Comparison of ENCODE assay signal across 11 mouse cellular contexts in the genomic region with DNA sequence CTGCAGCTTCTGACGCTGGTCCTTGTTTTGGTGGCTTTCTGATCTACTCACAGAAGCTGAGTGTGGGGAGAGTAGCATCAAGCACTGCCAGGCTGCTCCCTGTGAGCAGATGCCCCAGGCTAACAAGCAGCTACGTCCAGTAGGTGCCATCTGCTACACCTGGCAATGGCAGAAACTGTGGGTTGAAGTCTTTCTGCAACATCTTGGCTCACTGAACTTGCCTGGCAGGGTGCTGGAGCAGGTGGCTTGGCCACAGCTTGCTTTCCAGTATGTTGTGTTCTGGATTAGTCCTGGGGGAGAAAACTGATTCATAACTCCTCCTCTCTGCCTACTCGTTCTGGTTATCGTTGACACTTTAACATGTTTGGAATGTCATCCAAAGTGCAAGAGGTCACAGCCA.
DNase-seq lines count a peak whose midpoint lies in the region; ATAC-seq and TF ChIP-seq lines count a peak whose summit lies in the region.
"Had no signal": no experiment of that assay in that cellular context is flagged by ENCODE, and none has a peak within 500 bp of the region (broad histone marks: within the 10 kb centered on the region; RNA-seq: fewer than 3 reads in every experiment).

No protein-coding gene starts in this region.

- no peaks in the 10 kb centered on the region for H3K36me3 ChIP-seq in myocyte (ENCODE audit: control insufficient read depth, insufficient read depth)
- H3K36me3 ChIP-seq in neural tube, embryonic 15.5 days: no peaks in the 10 kb centered on the region
- H3K36me3 ChIP-seq: limb, embryonic 10.5 days had no signal

- H3K9ac ChIP-seq in neural tube, embryonic 15.5 days (replicated peaks): no peak overlapping the region

- no peak overlapping the region for H3K27ac ChIP-seq in gastrocnemius, adult 2 months
- no peak overlapping the region for H3K27ac ChIP-seq in neural tube, embryonic 15.5 days (replicated peaks)
- H3K27ac ChIP-seq: limb, embryonic 10.5 days had no signal

- H3K4me3 ChIP-seq in gastrocnemius, adult 2 months: no peak overlapping the region
- no peak overlapping the region for H3K4me3 ChIP-seq in myocyte
- H3K4me3 ChIP-seq in neural tube, embryonic 15.5 days (replicated peaks): no peak overlapping the region
- H3K4me3 ChIP-seq: limb, embryonic 10.5 days had no signal

- H3K4me2 ChIP-seq in myocyte (ENCODE audit: low read depth): no peak overlapping the region
- H3K4me2 ChIP-seq in neural tube, embryonic 15.5 days: no peak overlapping the region

- H3K9me3 ChIP-seq in neural tube, embryonic 15.5 days (replicated peaks): no peaks in the 10 kb centered on the region
- H3K9me3 ChIP-seq: limb, embryonic 10.5 days had no signal

- H3K4me1 ChIP-seq in neural tube, embryonic 15.5 days: no peaks in the 10 kb centered on the region
- H3K4me1 ChIP-seq: limb, embryonic 10.5 days had no signal

- H3K27me3 ChIP-seq in myocyte (ENCODE audit: control insufficient read depth, insufficient read depth, insufficient read length): no peaks in the 10 kb centered on the region
- H3K27me3 ChIP-seq in neural tube, embryonic 15.5 days (replicated peaks): no peaks in the 10 kb centered on the region

- no peaks in the 10 kb centered on the region for H3K79me2 ChIP-seq in myocyte (ENCODE audit: control insufficient read depth, insufficient read depth)

- no peak for TF ChIP-seq POLR2A in myocyte (IDR thresholded peaks at IDR 0.05; ENCODE audit: insufficient read length, low read depth)

- TF ChIP-seq CTCF in gastrocnemius, adult 2 months (IDR thresholded peaks at IDR 0.05): no peak

- no peak overlapping the region for H3ac ChIP-seq in myocyte (ENCODE audit: control insufficient read depth, insufficient read length)

- intact Hi-C loops in gastrocnemius, adult 2 months (cut with DNase I): no loop called here

- no peak for ATAC-seq in neural tube, embryonic 15.5 days (ENCODE audit: low FRiP score)

- 77% methylated on average over 4 of the region's 4 CpGs for WGBS in neural tube, embryonic 15.5 days

- peak; percentile 21 for DNase-seq in gastrocnemius, adult 2 months
- no peak for DNase-seq in gastrocnemius, postnatal 10 days
- peak; percentile 94 for DNase-seq in cerebellum, adult 11 months
- DNase-seq in gonadal fat pad, adult 2 months (ENCODE audit: low read depth): peak; percentile 99
- DNase-seq in heart, postnatal 4 days: no peak
- no peak for DNase-seq in embryo, embryonic 11 days
- DNase-seq: kidney, adult 18-20 months; thymus, adult 2 months had no signal

TF ChIP-seq in myocyte, 11 proteins besides CTCF, POLR2A, EP300 and RAD21:
- TF ChIP-seq POLR2AphosphoS2 (IDR thresholded peaks at IDR 0.05; ENCODE audit: insufficient read length, low read depth) (no peak), MAX (IDR thresholded peaks at IDR 0.05; ENCODE audit: low read depth) (no peak), MYOD1 (IDR thresholded peaks at IDR 0.05; ENCODE audit: control insufficient read depth in 1 of 3, insufficient read length in 2 of 3, low read depth in 2 of 3) (peak in 2 of 3 experiments; percentile 33 to 49)

Comparison
In these comparisons a context has a peak if more than half of its experiments do, and no peak if none do; other contexts are left out.
1. DNase-seq: peak in gastrocnemius, adult 2 months (single experiment), cerebellum, adult 11 months (single experiment) and gonadal fat pad, adult 2 months (single experiment); none in gastrocnemius, postnatal 10 days (single experiment), heart, postnatal 4 days (single experiment) and embryo, embryonic 11 days (single experiment).